Mouse (Mus musculus) kidney, adult 11 months (tissue): ENCODE results near the gene Nupr1l.

Experiments
- DNase-seq: peaks from one replicate; pipeline ENCODE4 v3.0.0; 2022

The Nupr1l gene

DNA sequence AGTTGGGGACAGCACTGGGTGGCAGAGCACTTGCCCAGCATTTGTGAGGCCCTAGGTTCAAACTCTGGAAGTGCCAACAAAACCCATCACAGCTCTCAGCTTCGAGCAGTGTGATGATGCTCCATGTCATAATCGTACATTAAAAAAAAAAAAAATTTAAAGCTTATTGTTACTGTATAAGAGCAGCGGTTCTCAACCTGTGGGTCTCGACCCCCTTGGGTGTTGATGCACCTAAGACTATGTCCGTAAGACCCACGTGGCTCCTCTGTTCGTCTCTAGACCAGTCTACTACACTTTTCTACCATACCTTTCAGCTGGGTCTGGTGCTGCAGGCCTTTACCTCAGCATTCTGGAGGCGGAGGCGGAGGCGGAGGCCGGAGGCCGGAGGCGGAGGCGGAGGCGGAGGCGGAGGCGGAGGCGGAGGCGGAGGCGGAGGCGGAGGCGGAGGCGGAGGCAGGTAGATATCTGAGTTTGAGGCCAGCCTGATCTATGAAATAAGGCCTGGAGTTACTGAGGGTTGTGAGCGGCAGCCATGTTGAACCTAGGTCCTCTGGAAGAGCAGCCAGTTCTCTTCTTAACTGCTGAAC is 9.8 kb downstream of the Nupr1l start:
- DNase-seq, result no peak

DNA sequence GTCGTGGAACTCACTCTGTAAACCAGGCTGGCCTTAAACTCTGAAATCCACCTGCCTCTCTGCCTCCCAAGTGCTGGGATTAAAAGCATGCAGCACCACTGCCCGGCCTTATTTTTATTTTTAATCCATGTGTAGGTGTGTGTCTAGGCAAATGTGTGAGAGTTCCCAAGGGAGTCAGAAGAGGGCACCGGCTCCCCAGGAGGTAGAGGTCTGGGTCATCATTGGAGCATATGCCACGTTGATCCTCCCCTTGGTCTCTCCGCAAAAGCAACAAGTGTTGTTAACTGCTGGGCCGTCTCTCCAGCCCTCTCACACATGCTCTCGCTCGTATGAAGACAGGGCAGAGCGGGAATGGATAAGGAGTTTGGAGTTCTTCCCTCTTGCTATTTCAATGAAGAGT is 10.4 kb downstream of the Nupr1l start:
- DNase-seq, result no peak

DNA sequence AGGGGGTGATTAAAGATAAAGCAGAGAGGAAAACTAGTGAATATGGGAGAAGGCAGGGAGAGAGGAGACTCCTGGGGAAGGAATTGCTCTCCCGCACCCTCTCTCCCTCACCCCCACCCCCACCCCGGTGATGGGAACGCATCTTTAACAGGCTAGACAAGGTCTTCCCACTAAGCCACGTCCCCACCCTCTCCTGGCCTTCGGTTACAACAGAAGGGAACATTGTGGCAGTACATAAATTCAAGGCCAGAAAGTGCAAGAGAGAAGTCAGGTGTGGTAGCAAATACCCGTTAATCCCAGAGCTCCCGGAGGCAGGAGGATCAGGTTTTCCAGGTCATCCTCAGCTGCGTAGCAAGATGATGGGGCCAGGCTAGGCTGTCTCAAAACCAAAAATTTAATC is 11.0 kb downstream of the Nupr1l start:
- no peak for DNase-seq

DNA sequence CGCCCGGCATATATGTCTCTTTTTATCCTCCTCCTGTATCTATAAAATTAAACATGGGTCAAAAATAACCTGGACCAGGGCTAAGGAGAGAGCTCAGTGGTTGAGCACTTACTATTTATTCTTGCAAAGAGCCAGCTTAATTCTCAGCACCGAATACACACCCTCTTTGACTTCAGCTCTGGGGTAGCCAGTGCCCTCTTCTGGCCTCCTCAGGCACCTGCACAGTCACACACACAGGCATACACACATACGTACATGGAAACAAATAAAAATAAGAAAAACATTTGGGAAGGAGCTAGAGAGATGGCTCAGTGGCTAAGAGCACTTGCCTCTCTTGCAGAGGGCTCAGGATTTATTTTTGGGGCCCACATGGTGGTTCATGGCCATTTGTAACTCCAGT is 13.6 kb downstream of the Nupr1l start:
- DNase-seq, result no peak

DNA sequence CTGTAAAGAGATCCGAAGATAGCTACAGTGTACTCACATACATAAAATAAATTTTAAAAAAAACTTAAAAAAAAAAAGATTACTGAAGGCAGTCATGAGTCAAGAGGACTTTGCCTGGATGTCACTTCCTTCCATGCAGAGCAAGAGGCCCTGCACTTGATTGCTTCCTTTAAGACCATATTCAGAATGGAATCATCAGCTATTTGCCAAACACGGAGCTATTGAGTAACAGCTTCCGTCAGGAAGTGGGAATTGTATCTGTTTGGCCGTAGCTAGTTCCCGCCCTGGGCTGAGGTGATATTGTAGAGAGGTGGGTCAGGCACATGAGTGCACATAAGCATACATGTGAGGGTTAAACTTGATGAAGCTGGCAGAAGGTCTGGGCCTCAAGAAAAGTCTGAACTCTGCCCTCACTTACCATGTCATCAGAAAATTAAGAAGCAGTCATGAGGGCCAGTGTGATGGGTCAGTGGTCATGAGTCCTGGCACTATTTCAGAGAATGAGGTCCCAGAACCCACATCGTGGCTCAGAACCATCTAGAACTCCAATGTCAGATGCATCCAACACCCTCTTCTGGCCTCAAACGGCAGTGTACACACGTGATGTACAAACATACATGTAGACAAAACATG is 16.6 kb downstream of the Nupr1l start:
- DNase-seq, result peak; percentile 70

DNA sequence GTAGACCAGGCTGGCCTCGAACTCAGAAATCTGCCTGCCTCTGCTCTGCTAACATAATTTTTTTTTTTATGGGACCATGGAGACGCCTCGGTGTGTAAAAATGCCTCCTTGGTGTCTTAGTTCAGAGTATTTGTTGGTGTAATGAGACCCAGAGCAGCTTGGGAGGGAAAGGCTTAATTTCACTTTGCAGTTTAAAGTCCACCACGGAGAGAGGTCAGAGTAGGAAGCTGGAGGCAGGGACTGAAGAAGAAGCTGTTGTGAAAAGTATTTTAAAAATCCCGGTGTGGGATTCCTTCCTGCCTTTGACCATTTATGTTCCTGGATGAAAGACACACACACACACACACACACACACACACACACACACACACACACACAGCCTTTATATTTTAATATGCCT is 17.6 kb downstream of the Nupr1l start:
- peak; percentile 45 for DNase-seq

DNA sequence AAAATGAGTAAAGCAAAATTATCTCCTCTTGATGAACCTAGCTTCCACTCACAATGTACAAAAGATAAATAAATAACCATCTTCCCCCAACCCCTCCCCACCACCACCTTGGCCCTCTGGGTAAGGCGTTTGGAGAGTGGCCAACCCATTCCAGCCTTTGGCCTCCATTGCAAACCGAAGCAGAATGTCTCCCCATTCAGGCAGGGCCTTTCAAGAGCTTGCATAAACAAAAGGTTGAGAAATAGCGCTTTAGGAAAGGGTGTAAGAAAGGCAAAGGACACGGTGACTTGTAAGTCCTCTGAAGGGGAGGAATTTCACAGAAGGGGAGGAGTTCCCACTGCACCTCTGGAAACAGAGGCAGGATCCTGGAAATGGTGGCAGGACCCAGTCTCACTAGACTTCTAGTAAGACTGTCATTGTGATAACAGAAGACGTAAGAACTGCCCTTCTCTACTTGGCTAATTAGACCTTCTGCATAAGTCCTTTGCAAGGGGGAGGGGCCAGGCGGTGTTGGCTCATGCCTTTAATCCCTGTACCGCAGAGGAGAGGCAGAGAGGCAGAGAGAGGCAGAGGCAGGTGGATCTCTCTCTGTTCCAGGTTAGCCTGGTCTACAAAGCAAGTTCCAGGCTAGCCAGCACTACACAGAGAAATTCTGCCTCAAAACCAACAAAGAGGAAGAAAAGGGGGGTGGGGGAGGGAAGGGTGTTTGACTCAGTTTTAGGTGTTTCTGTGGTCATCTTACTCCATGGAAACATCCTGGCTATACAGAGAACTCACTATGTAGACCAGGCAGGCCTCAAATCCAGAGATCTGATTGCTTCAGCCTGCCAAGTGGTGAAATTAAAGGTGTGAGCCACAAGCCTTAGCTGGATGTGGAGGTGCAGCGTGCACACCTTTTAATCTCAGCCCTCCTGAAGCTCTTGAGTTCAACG is 21.9 kb downstream of the Nupr1l start:
- DNase-seq, result peak; percentile 68

DNA sequence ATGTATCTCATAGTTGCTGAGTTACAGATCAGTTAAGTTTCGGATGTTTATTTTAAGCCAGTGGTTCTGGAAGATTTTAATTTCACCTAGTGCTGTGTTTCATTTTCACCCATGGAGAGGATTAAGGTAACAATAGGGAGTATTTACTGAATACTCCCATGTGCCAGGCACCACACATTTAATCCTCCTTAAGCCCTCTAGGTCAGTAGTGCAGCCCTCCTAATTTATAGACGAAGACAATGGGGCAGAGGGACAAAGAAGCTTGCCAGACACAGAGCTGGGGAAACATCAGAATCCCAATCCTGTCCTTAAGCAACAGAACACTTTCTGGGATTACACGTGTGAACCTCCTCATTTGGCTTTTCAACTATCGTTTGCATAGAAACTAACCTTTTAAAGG is 28.6 kb downstream of the Nupr1l start:
- no peak for DNase-seq

DNA sequence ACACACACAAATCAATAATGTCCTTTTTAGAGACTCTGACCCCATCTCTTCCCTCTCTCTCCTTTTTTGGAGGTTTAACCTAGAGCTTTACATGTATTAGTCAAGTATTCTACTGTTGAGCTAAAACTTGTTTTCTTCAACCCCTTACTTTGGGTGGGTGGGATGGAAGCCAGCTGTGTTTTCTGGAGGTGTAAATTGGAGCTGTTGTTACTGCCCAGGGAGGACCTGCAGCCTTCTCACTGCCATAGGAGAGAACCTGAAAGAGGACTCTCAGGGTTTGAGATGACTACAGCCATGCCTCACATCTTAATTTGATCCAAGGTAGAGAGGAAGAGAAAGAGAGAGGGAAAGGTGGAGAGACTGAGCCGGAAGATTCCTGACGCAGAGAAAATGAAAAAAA is 31.9 kb downstream of the Nupr1l start:
- DNase-seq, result no peak

DNA sequence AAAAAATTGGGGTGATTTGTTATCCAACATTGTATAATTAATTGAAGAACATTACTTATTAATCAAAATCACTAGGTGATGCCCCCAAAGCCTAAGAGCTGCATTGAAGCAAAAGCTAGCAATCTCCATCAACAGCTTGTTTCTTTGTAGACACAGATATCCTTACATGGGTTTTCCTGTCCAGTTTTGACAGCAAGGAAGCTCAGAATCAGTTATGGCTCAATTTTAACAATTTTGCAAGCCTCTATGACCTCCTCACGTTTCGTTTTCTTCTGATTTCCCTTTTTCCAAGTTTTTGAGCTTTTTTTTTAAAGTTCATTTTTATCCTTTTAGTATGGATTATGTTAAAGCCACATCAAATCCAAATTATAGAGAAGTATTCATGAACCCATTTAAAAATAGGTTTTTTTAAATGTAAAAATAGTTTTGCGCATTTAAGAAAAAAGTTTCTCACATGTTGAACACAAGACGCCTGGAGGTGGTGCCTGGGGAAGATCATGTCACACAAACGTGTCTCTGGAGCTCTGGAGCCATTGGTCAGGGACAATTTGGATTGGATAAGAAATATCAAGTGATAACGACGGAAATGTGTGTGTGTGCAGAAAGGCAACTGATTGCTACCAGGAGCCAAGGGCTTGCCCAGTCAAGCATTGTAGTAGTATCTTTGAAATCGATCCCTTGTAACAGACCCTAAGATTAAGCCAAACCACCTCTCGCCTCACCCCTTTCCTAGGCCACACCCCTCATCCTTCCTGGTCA is 32.6 kb downstream of the Nupr1l start:
- DNase-seq, result no peak

DNA sequence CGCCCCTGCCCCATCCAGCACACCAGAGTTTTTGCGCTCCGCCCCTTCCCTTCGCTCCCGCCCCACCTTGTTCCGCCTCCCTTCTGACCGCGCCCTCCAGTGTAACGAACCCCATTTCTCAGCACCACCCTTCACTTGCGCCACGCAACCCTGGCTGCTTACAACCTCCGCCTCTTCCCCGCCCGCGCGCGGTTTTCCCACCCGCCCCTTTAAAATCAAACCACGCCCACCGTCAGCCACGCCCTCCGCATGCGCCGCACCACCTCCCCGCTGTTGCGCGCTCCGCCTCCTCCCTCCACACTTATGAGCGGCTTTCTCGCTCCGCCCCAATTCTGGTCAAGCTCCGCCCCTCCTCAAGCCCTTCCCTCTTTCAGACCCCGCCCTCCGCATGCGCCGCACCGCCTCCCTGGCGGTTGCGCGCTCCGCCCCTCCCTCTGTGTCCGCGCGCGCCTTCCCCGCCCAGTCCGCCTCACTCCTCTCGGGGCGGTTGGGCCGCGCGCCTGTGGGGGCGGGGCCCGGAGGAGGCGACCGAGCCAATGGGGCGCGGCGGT is 33.2 kb downstream of the Nupr1l start, which contains the start of gene Vkorc1l1:
Gene Vkorc1l1 (plus strand): TSS at position 476 of the 551 bp plus-strand sequence.
- DNase-seq, result peak; percentile 98

DNA sequence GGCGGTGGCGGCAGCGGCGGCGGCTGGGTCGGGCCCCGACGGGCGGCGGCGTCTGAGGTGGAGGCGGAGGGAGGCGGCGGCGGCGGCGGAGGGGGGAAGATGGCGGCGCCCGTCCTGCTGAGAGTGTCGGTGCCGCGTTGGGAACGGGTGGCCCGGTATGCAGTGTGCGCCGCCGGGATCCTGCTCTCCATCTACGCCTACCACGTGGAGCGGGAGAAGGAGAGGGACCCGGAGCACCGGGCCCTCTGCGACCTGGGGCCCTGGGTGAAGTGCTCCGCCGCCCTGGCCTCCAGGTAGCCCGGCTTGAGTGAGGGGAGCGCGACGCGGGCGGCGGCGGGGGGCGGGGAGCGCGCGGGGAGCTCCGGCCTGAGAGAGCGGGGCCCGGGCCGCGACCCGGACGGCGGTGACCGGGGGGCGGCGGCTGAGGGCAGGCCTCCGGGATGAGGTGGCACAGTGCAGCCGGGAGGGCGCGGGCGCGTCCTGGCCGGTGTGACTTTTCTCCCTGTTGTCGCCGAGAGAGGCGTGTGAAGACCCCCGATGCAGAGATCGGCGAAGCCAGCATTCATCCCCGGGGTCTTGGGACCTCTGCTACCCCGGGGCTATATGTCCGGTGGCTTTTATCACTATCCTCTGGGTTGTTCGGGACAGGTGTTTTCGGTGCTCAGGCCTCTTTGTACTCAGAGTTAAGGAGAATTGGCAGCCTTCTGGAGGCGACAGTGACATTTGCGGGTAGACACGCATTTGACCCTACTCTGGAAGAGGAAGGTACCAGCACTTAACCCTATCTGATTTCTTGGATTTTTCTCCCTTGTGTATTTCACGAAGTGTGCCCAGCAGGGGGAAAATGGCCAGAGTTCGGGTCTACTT is 34.0 kb downstream of the Nupr1l start:
- peak; percentile 48 for DNase-seq

DNA sequence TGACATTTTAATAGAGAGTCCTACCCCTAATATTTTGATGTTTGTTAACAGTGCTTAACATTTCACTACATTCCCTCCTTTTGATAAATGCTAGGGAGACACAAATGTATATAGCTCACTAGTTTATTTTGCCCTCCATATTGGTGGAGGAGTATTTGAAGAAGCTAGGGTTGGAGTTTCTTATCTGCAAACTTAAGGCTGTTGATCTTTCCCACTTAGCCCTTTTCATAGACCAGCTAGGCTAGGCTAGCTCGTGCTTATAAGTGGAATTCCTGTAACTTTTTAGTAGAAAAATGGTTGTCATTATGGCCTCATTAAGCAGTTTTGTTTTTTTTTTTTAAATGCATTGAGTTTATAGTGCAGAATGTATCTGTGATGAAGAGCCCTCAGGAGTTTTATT is 35.1 kb downstream of the Nupr1l start:
- no peak for DNase-seq

DNA sequence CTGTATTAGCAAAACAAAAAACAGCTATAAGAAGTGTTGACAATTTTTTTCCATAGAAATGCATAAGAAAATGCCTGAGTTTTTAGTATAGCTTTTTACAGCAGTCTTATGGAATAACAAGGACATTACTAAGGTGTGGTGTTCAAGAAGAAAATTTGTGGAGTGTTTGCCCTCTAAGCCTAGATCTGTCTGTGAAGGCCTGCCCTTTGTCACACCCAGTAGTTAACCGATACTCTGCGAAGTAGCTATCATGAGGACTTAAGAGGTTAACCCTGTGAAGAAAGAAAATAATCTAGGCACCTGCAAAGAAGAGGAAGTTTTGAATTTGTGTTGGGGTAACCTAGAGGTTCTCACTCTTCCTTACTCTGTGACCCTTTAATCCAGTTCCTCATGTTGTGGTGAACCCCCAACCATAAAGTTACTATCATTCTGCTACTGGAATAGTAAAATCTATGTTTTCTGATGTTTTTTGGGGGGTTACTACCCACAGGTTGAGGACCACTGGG is 39.2 kb downstream of the Nupr1l start:
- no peak for DNase-seq

DNA sequence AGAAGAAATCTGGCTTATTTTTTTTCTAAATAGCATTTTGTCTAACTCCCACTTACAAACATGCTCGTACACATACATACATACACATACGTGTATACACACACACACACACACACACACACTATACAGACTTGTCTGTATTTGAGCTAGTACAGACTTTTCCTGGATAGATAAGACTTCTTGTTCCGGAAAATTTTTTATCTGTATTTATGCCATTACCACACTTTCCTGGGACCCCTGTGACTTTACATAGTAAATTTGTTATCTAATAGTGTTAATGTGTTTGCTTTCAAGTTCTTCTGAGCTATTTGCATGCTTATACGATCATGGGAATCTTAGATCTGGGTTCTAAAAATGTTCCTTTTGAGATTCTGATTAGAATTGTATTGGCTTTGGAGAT is 43.8 kb downstream of the Nupr1l start:
- DNase-seq, result no peak

DNA sequence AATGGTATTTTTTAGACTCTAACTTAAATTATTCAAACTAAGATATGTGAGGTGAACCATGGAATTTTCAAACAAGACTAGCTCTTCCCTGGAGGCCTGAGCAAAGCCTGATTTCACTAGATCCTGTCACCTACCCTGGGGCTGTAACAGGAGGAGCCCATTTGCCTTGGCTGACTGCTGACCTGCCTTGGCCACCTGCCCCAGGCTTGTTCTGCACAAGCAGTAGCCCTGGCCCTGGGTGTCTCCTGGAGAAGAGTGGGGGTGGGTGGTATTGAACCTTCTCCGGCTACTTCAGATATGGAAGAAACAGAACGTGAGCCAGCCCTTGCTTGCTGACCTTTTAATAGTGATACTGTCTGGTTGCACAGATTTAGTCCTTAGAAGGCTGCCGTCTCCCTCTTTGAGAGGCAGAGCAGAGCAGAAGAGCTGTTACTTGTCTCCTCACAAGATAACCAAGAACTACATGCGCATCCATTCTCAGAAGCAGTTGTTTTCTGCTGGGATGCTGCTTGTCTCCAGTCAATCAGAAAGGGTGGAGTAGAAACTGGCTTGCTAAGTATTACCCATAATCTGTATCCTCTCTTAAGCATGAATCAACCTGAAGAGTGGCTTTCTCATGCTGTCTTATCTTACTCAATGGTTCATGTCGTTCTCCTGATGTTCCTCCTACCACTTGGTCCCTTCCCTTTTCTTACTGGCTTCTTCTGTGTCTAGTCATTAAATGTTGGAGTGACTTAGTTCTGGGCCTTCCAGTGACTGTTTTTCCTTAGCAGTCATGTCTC is 46.3 kb downstream of the Nupr1l start:
- peak; percentile 19 for DNase-seq

DNA sequence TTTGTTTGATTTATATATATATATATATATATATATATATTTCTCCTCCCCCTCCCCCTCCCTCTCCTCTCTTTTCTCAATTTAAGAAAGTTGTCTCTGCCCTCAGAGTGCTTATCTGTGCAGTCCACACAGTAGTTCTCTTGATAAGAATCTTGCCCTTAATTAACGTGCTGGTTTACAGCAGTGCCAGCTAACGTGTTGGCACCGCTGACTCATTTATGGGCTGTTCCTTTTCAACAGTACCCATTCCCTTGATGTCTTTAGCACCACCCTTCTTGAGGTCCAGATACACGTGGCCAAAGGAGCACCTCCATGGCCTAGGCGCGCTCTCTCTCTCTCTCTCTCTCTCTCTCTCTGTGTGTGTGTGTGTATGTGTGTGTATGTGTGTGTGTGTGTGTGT is 47.5 kb downstream of the Nupr1l start:
- no peak for DNase-seq

DNA sequence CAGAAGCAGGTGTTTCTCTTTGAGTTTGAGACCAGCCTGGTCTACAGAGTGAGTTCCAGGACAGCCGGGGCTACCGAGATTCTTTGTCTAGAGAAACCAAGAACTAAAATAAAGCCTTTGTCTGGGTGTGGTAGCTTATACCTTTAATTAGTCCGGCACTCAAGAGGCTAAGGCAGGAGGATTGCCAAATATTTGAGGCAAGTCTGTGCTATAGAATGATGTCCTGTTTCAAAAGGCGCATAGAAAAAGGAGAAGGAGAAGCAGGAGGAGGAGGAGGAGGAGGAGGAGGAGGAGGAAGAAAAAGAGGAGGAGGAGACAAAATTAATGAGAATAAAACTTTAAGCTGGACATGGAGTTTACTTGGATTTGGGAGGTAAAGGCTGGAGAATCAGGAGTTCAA is 54.9 kb downstream of the Nupr1l start:
- DNase-seq, result no peak
